Mouse (Mus musculus): Measurements from ENCODE around the gene Palld. TPM values are rescaled to one million over a fixed set of nuclear protein-coding genes. Genes with fewer than 3 reads are reported as not detected.

The Palld gene
- total and polyA plus RNA-seq, 3 experiments = 0.87 to 7.1 (median 2.6) TPM

DNA sequence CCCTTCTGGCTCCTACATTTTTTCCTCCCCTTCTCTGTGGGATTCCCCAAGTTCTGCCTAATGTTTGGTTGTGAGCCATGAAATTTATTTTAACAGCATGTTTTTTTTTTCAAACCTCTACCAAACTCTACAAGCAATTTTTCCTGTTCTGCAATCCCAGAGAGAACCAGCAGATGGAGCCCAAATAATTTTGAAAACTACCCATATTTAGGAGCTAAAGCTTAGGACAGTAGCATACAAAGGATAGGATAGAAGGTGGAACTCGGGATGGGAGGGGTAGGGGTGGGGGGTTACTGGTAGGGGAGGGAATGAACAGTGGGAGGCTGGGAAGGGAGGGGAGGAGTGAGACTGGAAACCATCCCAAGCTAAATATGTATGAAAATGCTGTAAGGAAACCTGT, 380.4 kb downstream of the Palld start:
- Histone ChIP-seq H3K36me3 (replicated peaks in 1 of 2; ENCODE audit: control insufficient read depth in 1 of 2, insufficient read depth in 1 of 2, low read length in 1 of 2) (peaks cover 0 to 30% of the 10 kb centered on the region in 2 experiments), H3K4me1 (ENCODE audit: control insufficient read depth in 1 of 2, insufficient read depth in 2 of 2) (peaks cover 3 to 11% of the 10 kb centered on the region in 2 experiments; a peak in 3 of 4 replicates), H3K4me2 (ENCODE audit: insufficient read depth, low read depth, poor library complexity, severe bottlenecking) (no peak overlapping the region), H3K9me3 (replicated peaks; ENCODE audit: low read length) (no peaks in the 10 kb centered on the region), H3K27me3 (replicated peaks) (no peaks in the 10 kb centered on the region), H3K9ac (ENCODE audit: insufficient read depth, low read depth) (no peak overlapping the region), H3K27ac (ENCODE audit: insufficient read depth, low read depth) (no peak overlapping the region), H3K4me3 (replicated peaks in 1 of 3; ENCODE audit: low read depth in 2 of 3, low read length in 2 of 3, poor library complexity in 1 of 3) (no peak overlapping the region), H3K79me2 (replicated peaks; ENCODE audit: control insufficient read depth, extremely low read depth, insufficient read depth, poor library complexity, severe bottlenecking) (no peaks in the 10 kb centered on the region)
- peak; percentile 34 to 75 for TF ChIP-seq CTCF (conservative IDR thresholded peaks at IDR 0.05 in 1 of 2, IDR thresholded peaks at IDR 0.05 in 1 of 2; ENCODE audit: low read depth in 2 of 2, low read length in 2 of 2)
- peak; percentile 64 for TF ChIP-seq SMC3 (IDR thresholded peaks at IDR 0.05; ENCODE audit: low read depth, low read length)
- TF ChIP-seq CHD2 (IDR thresholded peaks at IDR 0.05; ENCODE audit: low read length) = no peak
- TF ChIP-seq RAD21 (IDR thresholded peaks at IDR 0.05; ENCODE audit: low read depth, low read length) = peak; percentile 65
- peak; percentile 45 for TF ChIP-seq ZNF384 (IDR thresholded peaks at IDR 0.05; ENCODE audit: low read depth, low read length)
- peak; percentile 41 for DNase-seq (ENCODE audit: extremely low read depth)
- in situ Hi-C loops (cut with MboI; ENCODE audit: low pct_ligation_motif_present, low pct_unique_long_range_greater_than_20kb, low sequenced_read_pairs) (loop anchor here (25.0 kb wide), 3 partner anchors 460 to 1010 kb away; partner anchors contain the start of genes Aadat and Gm10283), dilution Hi-C loops (cut with MboI; ENCODE audit: extremely low pct_ligation_motif_present, extremely low pct_unique_long_range_greater_than_20kb, low sequenced_read_pairs) (no loop called here)

DNA sequence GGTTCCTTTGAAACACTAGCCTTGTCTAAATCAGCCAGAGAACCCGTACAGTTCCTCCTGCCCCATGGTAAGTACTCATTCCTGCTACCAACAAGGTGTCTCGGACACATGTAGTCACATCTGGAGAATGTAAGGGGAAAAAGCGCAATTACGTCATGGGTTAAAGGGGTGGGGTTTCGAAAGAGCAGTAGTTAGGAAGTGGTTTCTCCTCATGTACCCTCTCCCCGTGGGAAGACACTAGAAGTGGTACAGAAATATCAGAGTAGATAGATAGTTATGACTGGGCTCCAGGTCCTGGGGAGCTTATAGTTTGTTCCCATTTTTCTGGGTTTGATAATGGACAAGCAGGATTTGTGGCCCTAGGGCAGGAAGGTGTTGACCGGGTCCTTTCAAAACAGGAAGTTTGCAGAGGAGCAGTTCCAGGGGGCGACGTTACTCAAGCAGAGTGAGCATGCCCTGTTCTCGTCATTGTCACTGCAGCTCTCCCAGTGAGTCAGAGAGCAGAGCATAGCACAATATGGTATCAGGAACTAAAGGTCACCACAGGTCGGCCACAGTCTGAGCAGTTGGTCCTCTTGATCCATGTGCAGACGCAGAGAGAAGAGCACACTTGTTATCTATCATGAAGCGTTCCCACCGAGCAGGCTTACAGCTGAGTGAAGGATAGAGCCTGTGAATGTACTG, 384.8 kb downstream of the Palld start:
- Histone ChIP-seq H3K27me3 (replicated peaks) (no peaks in the 10 kb centered on the region), H3K9ac (ENCODE audit: insufficient read depth, low read depth) (no peak overlapping the region), H3K4me3 (replicated peaks in 1 of 3; ENCODE audit: low read depth in 2 of 3, low read length in 2 of 3, poor library complexity in 1 of 3) (peak overlapping the region in 1 of 3 experiments; percentile 18), H3K36me3 (replicated peaks in 1 of 2; ENCODE audit: control insufficient read depth in 1 of 2, insufficient read depth in 1 of 2, low read length in 1 of 2) (peaks cover 6 to 31% of the 10 kb centered on the region in 2 experiments), H3K4me2 (ENCODE audit: insufficient read depth, low read depth, poor library complexity, severe bottlenecking) (peak overlapping the region; percentile 35; the same call in 1 of the 2 replicates), H3K9me3 (replicated peaks; ENCODE audit: low read length) (no peaks in the 10 kb centered on the region), H3K4me1 (ENCODE audit: control insufficient read depth in 1 of 2, insufficient read depth in 2 of 2) (peaks cover 3 to 18% of the 10 kb centered on the region in 2 experiments; a peak in 3 of 4 replicates), H3K27ac (ENCODE audit: insufficient read depth, low read depth) (no peak overlapping the region), H3K79me2 (replicated peaks; ENCODE audit: control insufficient read depth, extremely low read depth, insufficient read depth, poor library complexity, severe bottlenecking) (no peaks in the 10 kb centered on the region)
- in situ Hi-C loops (cut with MboI; ENCODE audit: low pct_ligation_motif_present, low pct_unique_long_range_greater_than_20kb, low sequenced_read_pairs) (loop anchor here (25.0 kb wide), 3 partner anchors 455 to 1005 kb away; partner anchors contain the start of genes Aadat and Gm10283), dilution Hi-C loops (cut with MboI; ENCODE audit: extremely low pct_ligation_motif_present, extremely low pct_unique_long_range_greater_than_20kb, low sequenced_read_pairs) (no loop called here)
- peak; percentile 74 for DNase-seq (ENCODE audit: extremely low read depth)
- TF ChIP-seq MAFK (IDR thresholded peaks at IDR 0.05; ENCODE audit: insufficient replicate concordance, low read length) = no peak
- no peak for TF ChIP-seq ZKSCAN1 (IDR thresholded peaks at IDR 0.05; ENCODE audit: borderline replicate concordance, low read depth, low read length)
- no peak for TF ChIP-seq ETS1 (conservative IDR thresholded peaks at IDR 0.05; ENCODE audit: low read depth, low read length)
- peak; percentile 45; the same call in 1 of the 2 replicates for TF ChIP-seq NRF1 (IDR thresholded peaks at IDR 0.05; ENCODE audit: low read depth, low read length)
- no peak for TF ChIP-seq HCFC1 (IDR thresholded peaks at IDR 0.05; ENCODE audit: low read depth, low read length)
- TF ChIP-seq MEF2A (IDR thresholded peaks at IDR 0.05; ENCODE audit: borderline replicate concordance, low read depth, low read length) = no peak
- peak; percentile 48; the same call in 1 of the 2 replicates for TF ChIP-seq ELF1 (IDR thresholded peaks at IDR 0.05; ENCODE audit: low read depth, low read length)
- TF ChIP-seq CHD1 (IDR thresholded peaks at IDR 0.05; ENCODE audit: low read depth, low read length) = no peak
- TF ChIP-seq CTCF (conservative IDR thresholded peaks at IDR 0.05 in 1 of 2, IDR thresholded peaks at IDR 0.05 in 1 of 2; ENCODE audit: low read depth in 2 of 2, low read length in 2 of 2) = peak in 1 of 2 experiments; percentile 9; a peak in 1 of 4 replicates
- no peak for TF ChIP-seq USF2 (conservative IDR thresholded peaks at IDR 0.05; ENCODE audit: low read depth, low read length)
- no peak for TF ChIP-seq SMC3 (IDR thresholded peaks at IDR 0.05; ENCODE audit: low read depth, low read length)
- 0 out of 2 replicates have a peak, but pooled peaks have one; percentile 17 for TF ChIP-seq JUND (conservative IDR thresholded peaks at IDR 0.05; ENCODE audit: low read depth, low read length)
- no peak for TF ChIP-seq SIN3A (IDR thresholded peaks at IDR 0.05; ENCODE audit: low read length)
- TF ChIP-seq CHD2 (IDR thresholded peaks at IDR 0.05; ENCODE audit: low read length) = no peak
- no peak for TF ChIP-seq BHLHE40 (IDR thresholded peaks at IDR 0.05; ENCODE audit: low read depth, low read length)
- TF ChIP-seq ZNF384 (IDR thresholded peaks at IDR 0.05; ENCODE audit: low read depth, low read length) = no peak
- TF ChIP-seq MAX (IDR thresholded peaks at IDR 0.05; ENCODE audit: low read length) = 0 out of 2 replicates have a peak, but pooled peaks have one; percentile 12
- TF ChIP-seq IRF4 (IDR thresholded peaks at IDR 0.05; ENCODE audit: low read depth, low read length) = peak; percentile 55; the same call in 1 of the 2 replicates
- no peak for TF ChIP-seq E2F4 (IDR thresholded peaks at IDR 0.05; ENCODE audit: insufficient replicate concordance, low read depth, low read length)
- no peak for TF ChIP-seq USF1 (IDR thresholded peaks at IDR 0.05; ENCODE audit: low read depth, low read length)
- TF ChIP-seq RCOR1 (conservative IDR thresholded peaks at IDR 0.05; ENCODE audit: low read depth, low read length) = no peak
- TF ChIP-seq EP300 (IDR thresholded peaks at IDR 0.05; ENCODE audit: low read length) = peak; percentile 35; the same call in 1 of the 2 replicates
- TF ChIP-seq MAZ (IDR thresholded peaks at IDR 0.05; ENCODE audit: low read depth, low read length) = no peak
- no peak for TF ChIP-seq PAX5 (IDR thresholded peaks at IDR 0.05; ENCODE audit: low read length)
- no peak for TF ChIP-seq JUN (IDR thresholded peaks at IDR 0.05; ENCODE audit: insufficient read depth, low read depth, low read length)
- TF ChIP-seq UBTF (IDR thresholded peaks at IDR 0.05; ENCODE audit: low read depth, low read length) = no peak
- TF ChIP-seq TCF12 (IDR thresholded peaks at IDR 0.05; ENCODE audit: low read depth, low read length) = 0 out of 2 replicates have a peak, but pooled peaks have one; percentile 28
- TF ChIP-seq POLR2AphosphoS2 (IDR thresholded peaks at IDR 0.05; ENCODE audit: low read depth, low read length) = no peak
